Mouse (Mus musculus) liver, adult 2 months (tissue): Measurements from ENCODE around the gene Ctso. TPM values are rescaled to one million over a fixed set of nuclear protein-coding genes. Genes with fewer than 3 reads are reported as not detected.

Experiments
- DNase-seq: peaks from one replicate; pipeline ENCODE4 v3.0.0-alpha.2; 2011; ENCODE audit warnings: low read depth, low spot score; ENCODE audit errors: extremely low read depth
- H3K27ac ChIP-seq: fragments of 200-500 bp; replicated peaks from 2 replicates; pipeline ENCODE4 v1.5.1; 2012; ENCODE audit warnings: low read depth, mild to moderate bottlenecking, control low read depth, inconsistent platforms, low read length; ENCODE audit not compliant: insufficient read depth
- H3K27me3 ChIP-seq: fragments of 200-500 bp; 2 replicates; pipeline ENCODE4 v1.6.1; 2012; ENCODE audit warnings: mild to moderate bottlenecking, moderate library complexity, low read length, inconsistent platforms; ENCODE audit not compliant: control insufficient read depth, insufficient read depth
- H3K36me3 ChIP-seq: fragments of 200-500 bp; 2 replicates; pipeline ENCODE4 v1.6.1; 2012; ENCODE audit warnings: low read length, inconsistent platforms; ENCODE audit not compliant: control insufficient read depth, insufficient read depth
- H3K4me1 ChIP-seq: fragments of 200-500 bp; 2 replicates; pipeline ENCODE4 v1.6.1; 2011; ENCODE audit warnings: low read length; ENCODE audit not compliant: control insufficient read depth, insufficient read depth
- H3K4me3 ChIP-seq: fragments of 200-500 bp; 2 replicates; pipeline ENCODE4 v1.5.1; 2011; ENCODE audit warnings: low read depth, mild to moderate bottlenecking, control low read depth, low read length, moderate library complexity; ENCODE audit not compliant: insufficient read depth
- H3K79me2 ChIP-seq: fragments of 200-500 bp; 2 replicates; pipeline ENCODE4 v1.6.1; 2012; ENCODE audit warnings: inconsistent platforms, mild to moderate bottlenecking, low read length, moderate library complexity; ENCODE audit not compliant: control insufficient read depth, insufficient read depth
- H3K9ac ChIP-seq: fragments of 200-500 bp; 2 replicates; pipeline ENCODE4 v1.6.1; 2012; ENCODE audit warnings: low read depth, mild to moderate bottlenecking, control low read depth, inconsistent platforms, low read length
- CTCF ChIP-seq: fragments of 200-500 bp; IDR thresholded peaks from 2 replicates; pipeline ENCODE4 v1.5.1; 2011; ENCODE audit warnings: low read depth, low read length, control low read depth
- POLR2A ChIP-seq: fragments of 200-500 bp; IDR thresholded peaks from 2 replicates; pipeline ENCODE4 v1.6.1; 2011; ENCODE audit warnings: low read length, control low read depth; ENCODE audit not compliant: insufficient read depth; ENCODE audit errors: extremely low read depth
- WGBS: fragments of 180-500 bp; shearing (Covaris S2); methylation state at CpG from one replicate; pipeline ENCODE4 v1.1.7; 2018; 5-methylcytosine and 5-hydroxymethylcytosine counted together
- polyA plus RNA-seq: library from polyadenylated mRNA; depleted of rRNA; stranded (reverse); fragments of >200 nt; gene quantifications from 2 replicates; pipeline ENCODE4 v1.2.3, GENCODE M21; 2012
- total RNA-seq: library from RNA; depleted of rRNA; stranded (reverse); fragments of >200 nt; gene quantifications from 2 replicates; pipeline ENCODE4 v1.2.3, GENCODE M21; 2014

Ctso gene
- total and polyA plus RNA-seq, 2 experiments: 14.3 to 54.7 TPM

- TF ChIP-seq POLR2A (no peak), CTCF (no peak)
- H3K4me3 ChIP-seq: no peak overlapping the region
- WGBS: 73% methylated on average over 5 of the region's 5 CpGs
- DNase-seq: no peak
- H3K4me1 ChIP-seq: no peaks in the 10 kb centered on the region
- H3K9ac ChIP-seq: no peak overlapping the region
- no peak overlapping the region for H3K27ac ChIP-seq
- no peaks in the 10 kb centered on the region for H3K27me3 ChIP-seq
- H3K36me3 ChIP-seq: no peaks in the 10 kb centered on the region
- no peaks in the 10 kb centered on the region for H3K79me2 ChIP-seq
Observed at GRCm38 (mm10) chr3:81925856-81926255, 6.5 kb upstream of the Ctso start.

- DNase-seq: no peak
- H3K27ac ChIP-seq: no peak overlapping the region
- TF ChIP-seq CTCF (no peak), POLR2A (no peak)
- no peaks in the 10 kb centered on the region for H3K36me3 ChIP-seq
- H3K79me2 ChIP-seq: no peaks in the 10 kb centered on the region
- H3K9ac ChIP-seq: no peak overlapping the region
- no peaks in the 10 kb centered on the region for H3K27me3 ChIP-seq
- 52% methylated on average over 9 of the region's 9 CpGs for WGBS
- no peak overlapping the region for H3K4me3 ChIP-seq
- no peaks in the 10 kb centered on the region for H3K4me1 ChIP-seq
Observed at GRCm38 (mm10) chr3:81926764-81927325, 5.6 kb upstream of the Ctso start.

DNA sequence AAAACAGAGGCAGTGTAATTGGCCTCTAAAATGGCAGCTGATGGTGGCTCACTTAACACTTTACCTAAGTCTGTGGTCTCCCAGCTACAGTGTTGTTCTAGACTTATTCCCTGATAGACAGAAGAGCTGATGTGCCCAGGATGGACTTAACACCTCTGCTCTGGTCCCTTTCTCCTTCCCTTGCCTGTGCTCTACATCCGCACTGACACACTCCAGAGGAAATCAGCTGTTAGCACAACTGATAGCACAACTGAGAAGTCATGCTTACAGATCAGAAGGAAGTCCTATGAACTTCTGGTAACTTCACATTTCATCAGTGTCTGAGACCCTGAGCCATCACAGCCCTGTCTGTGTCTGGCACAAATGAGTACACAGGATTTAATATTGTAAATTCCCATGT, 3.3 kb upstream of the Ctso start:
- Histone ChIP-seq H3K36me3 (no peaks in the 10 kb centered on the region), H3K4me3 (no peak overlapping the region), H3K9ac (no peak overlapping the region), H3K27me3 (no peaks in the 10 kb centered on the region), H3K27ac (no peak overlapping the region), H3K4me1 (peaks cover 5% of the 10 kb centered on the region), H3K79me2 (no peaks in the 10 kb centered on the region; the same call in 1 of the 2 replicates)
- no peak for TF ChIP-seq CTCF
- no peak for DNase-seq
- 88% methylated on average over 1 of the region's 1 CpGs for WGBS

DNA sequence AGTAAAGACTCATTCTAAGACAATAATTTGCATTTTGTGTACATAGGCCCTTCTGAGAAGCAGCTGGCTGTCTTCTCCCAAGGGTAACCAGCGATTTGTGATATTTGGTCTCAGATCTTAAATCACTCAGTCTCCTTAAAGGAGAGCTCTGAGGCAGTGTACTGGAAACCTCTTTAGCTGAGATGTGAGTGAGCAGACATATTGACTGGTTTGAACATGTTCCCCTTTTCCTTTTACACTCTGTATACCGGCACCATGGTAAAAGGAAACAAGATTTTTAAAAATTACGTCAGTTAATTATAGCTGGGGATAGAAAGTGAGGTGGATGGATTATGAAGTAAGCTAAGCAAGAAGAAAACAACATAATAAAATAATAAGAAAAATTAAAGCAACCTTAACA, 706 bp upstream of the Ctso start:
- H3K27me3 ChIP-seq: no peaks in the 10 kb centered on the region
- 71% methylated on average over 3 of the region's 3 CpGs for WGBS
- no peak overlapping the region for H3K4me3 ChIP-seq
- H3K27ac ChIP-seq: no peak overlapping the region
- peaks cover 6% of the 10 kb centered on the region; the same call in 1 of the 2 replicates for H3K79me2 ChIP-seq
- no peak overlapping the region for H3K9ac ChIP-seq
- no peak for DNase-seq
- peaks cover 7% of the 10 kb centered on the region for H3K4me1 ChIP-seq
- TF ChIP-seq CTCF (no peak), POLR2A (no peak)
- no peaks in the 10 kb centered on the region for H3K36me3 ChIP-seq

GRCm38 (mm10) chr3:81933348-81933747, 947 bp downstream of the Ctso start:
- no peak overlapping the region for H3K9ac ChIP-seq
- WGBS: 36% methylated on average over 4 of the region's 4 CpGs
- peak overlapping the region; percentile 58 for H3K27ac ChIP-seq
- H3K36me3 ChIP-seq: no peaks in the 10 kb centered on the region
- peaks cover 7% of the 10 kb centered on the region for H3K4me1 ChIP-seq
- peak; percentile 49 for DNase-seq
- H3K79me2 ChIP-seq: peaks cover 6% of the 10 kb centered on the region; the same call in 1 of the 2 replicates
- no peaks in the 10 kb centered on the region for H3K27me3 ChIP-seq
- no peak overlapping the region for H3K4me3 ChIP-seq
- TF ChIP-seq CTCF (no peak), POLR2A (no peak)

GRCm38 (mm10) chr3:81938924-81939323, 6.5 kb downstream of the Ctso start:
- no peak for TF ChIP-seq CTCF
- no peak for TF ChIP-seq POLR2A
- no peak overlapping the region for H3K9ac ChIP-seq
- WGBS: 61% methylated on average over 3 of the region's 3 CpGs
- no peaks in the 10 kb centered on the region for H3K27me3 ChIP-seq
- H3K4me3 ChIP-seq: no peak overlapping the region
- DNase-seq: peak; percentile 61
- no peak overlapping the region for H3K27ac ChIP-seq
- peaks cover 18% of the 10 kb centered on the region for H3K36me3 ChIP-seq
- peaks cover 2% of the 10 kb centered on the region; the same call in 1 of the 2 replicates for H3K4me1 ChIP-seq
- H3K79me2 ChIP-seq: peaks cover 9% of the 10 kb centered on the region; the same call in 1 of the 2 replicates
